In the genomic region with DNA sequence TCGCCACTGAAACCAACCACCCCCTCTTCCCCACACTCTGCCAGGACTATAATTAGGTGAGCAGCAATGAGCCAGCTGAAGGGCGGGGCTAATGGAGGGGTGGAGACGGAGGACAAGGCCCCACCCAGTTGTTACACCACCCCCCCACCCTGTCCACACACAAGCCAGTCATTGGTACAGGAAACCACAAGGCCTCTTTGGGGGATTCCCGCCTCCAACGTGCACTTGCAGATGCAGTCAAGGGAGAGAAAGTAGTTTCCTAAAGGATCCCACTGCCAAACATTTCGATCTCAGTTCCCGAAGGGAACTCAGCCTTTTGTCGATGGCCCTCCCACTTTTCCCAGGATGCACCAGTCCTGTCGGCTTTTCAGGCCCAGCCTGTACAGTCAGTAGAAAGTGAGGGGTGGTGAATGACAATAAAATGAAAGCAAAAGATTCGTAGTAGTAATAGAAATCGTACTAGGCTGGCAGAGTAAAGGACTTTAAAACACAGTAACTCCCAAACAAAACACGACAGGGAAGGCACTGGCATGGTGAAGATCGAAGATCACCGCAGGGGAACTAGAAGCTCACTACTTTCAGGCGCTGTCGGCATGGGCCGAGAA, we compare ENCODE assay signal across 8 mouse cellular contexts. TPM values are rescaled to one million over a fixed set of nuclear protein-coding genes. Genes with fewer than 3 reads are reported as not detected.
DNase-seq lines count a peak whose midpoint lies in the region; ATAC-seq and TF ChIP-seq lines count a peak whose summit lies in the region.

No protein-coding gene starts in this region.

- peak overlapping the region; percentile 88 for H3K4me3 ChIP-seq in left cerebral cortex, adult 2 months
- H3K4me3 ChIP-seq in hindbrain, postnatal 0 days (ENCODE audit: low read length), result peak overlapping the region; percentile 85
- H3K4me3 ChIP-seq in limb, embryonic 15.5 days, result peak overlapping the region; percentile 94
- peak overlapping the region; percentile 94 for H3K4me3 ChIP-seq in midbrain, embryonic 16.5 days (ENCODE audit: low read depth, low read length)
- H3K4me3 ChIP-seq in stomach, embryonic 15.5 days (replicated peaks), result peak overlapping the region; percentile 91

- intact Hi-C loops in left cerebral cortex, adult 2 months (cut with DNase I), result loop anchor here (2.0 kb wide), 1 partner anchor 61 kb away; a partner anchor contains a TSS

- no peak for TF ChIP-seq CTCF in left cerebral cortex, adult 2 months (IDR thresholded peaks at IDR 0.05)
- TF ChIP-seq CTCF in hindbrain, postnatal 0 days (IDR thresholded peaks at IDR 0.05; ENCODE audit: low read depth), result no peak

- no peaks in the 10 kb centered on the region for H3K27me3 ChIP-seq in hindbrain, postnatal 0 days (ENCODE audit: insufficient read depth, low read length)
- no peaks in the 10 kb centered on the region for H3K27me3 ChIP-seq in limb, embryonic 15.5 days
- no peaks in the 10 kb centered on the region for H3K27me3 ChIP-seq in midbrain, embryonic 16.5 days (ENCODE audit: control insufficient read depth, insufficient read depth, low read depth, low read length)
- no peaks in the 10 kb centered on the region for H3K27me3 ChIP-seq in stomach, embryonic 15.5 days (replicated peaks)

- no peak for ATAC-seq in hindbrain, postnatal 0 days
- ATAC-seq in limb, embryonic 15.5 days (ENCODE audit: insufficient number of reproducible peaks, low FRiP score, low TSS enrichment, low read depth), result no peak
- no peak for ATAC-seq in midbrain, embryonic 16.5 days
- ATAC-seq in stomach, embryonic 15.5 days (ENCODE audit: insufficient read depth, low FRiP score, low read depth), result no peak

- H3K9me3 ChIP-seq in hindbrain, postnatal 0 days (ENCODE audit: low read length), result no peaks in the 10 kb centered on the region
- no peaks in the 10 kb centered on the region for H3K9me3 ChIP-seq in limb, embryonic 15.5 days
- no peaks in the 10 kb centered on the region for H3K9me3 ChIP-seq in midbrain, embryonic 16.5 days (replicated peaks; ENCODE audit: control insufficient read depth, low read length, poor library complexity, severe bottlenecking)
- H3K9me3 ChIP-seq in stomach, embryonic 15.5 days, result no peaks in the 10 kb centered on the region

- peak overlapping the region; percentile 95 for H3K9ac ChIP-seq in hindbrain, postnatal 0 days (replicated peaks; ENCODE audit: low read length)
- H3K9ac ChIP-seq in limb, embryonic 15.5 days, result peak overlapping the region; percentile 91
- H3K9ac ChIP-seq in midbrain, embryonic 16.5 days (ENCODE audit: low read depth, low read length), result peak overlapping the region; percentile 94
- H3K9ac ChIP-seq in stomach, embryonic 15.5 days, result peak overlapping the region; percentile 93

- H3K4me1 ChIP-seq in hindbrain, postnatal 0 days (ENCODE audit: insufficient read depth, low read length), result peaks cover 12% of the 10 kb centered on the region
- peaks cover 35% of the 10 kb centered on the region for H3K4me1 ChIP-seq in limb, embryonic 15.5 days
- H3K4me1 ChIP-seq in midbrain, embryonic 16.5 days (ENCODE audit: control insufficient read depth, insufficient read depth, low read length), result peaks cover 38% of the 10 kb centered on the region
- peaks cover 28% of the 10 kb centered on the region for H3K4me1 ChIP-seq in stomach, embryonic 15.5 days

- peak overlapping the region; percentile 79 for H3K4me2 ChIP-seq in hindbrain, postnatal 0 days (ENCODE audit: low read depth, low read length)
- H3K4me2 ChIP-seq in limb, embryonic 15.5 days, result peak overlapping the region; percentile 84
- H3K4me2 ChIP-seq in midbrain, embryonic 16.5 days (ENCODE audit: low read length), result peak overlapping the region; percentile 98
- H3K4me2 ChIP-seq in stomach, embryonic 15.5 days, result peak overlapping the region; percentile 85

- H3K27ac ChIP-seq in left cerebral cortex, adult 2 months, result peak overlapping the region; percentile 95
- peak overlapping the region; percentile 96 for H3K27ac ChIP-seq in hindbrain, postnatal 0 days
- peak overlapping the region; percentile 96 for H3K27ac ChIP-seq in limb, embryonic 15.5 days
- peak overlapping the region; percentile 92 for H3K27ac ChIP-seq in midbrain, embryonic 16.5 days (ENCODE audit: low read length)
- H3K27ac ChIP-seq in stomach, embryonic 15.5 days, result peak overlapping the region; percentile 97

- peaks cover 37% of the 10 kb centered on the region for H3K36me3 ChIP-seq in hindbrain, postnatal 0 days (ENCODE audit: insufficient read depth, low read length)
- peaks cover 43% of the 10 kb centered on the region for H3K36me3 ChIP-seq in limb, embryonic 15.5 days
- H3K36me3 ChIP-seq in midbrain, embryonic 16.5 days (ENCODE audit: control insufficient read depth, insufficient read depth, low read length), result peaks cover 19% of the 10 kb centered on the region
- H3K36me3 ChIP-seq in stomach, embryonic 15.5 days, result peaks cover 32% of the 10 kb centered on the region

- 1% methylated on average over 17 of the region's 17 CpGs for WGBS in hindbrain, postnatal 0 days
- under 1% methylated on average over 17 of the region's 17 CpGs for WGBS in limb, embryonic 15.5 days
- WGBS in midbrain, embryonic 16.5 days, result 1% methylated on average over 17 of the region's 17 CpGs
- WGBS in stomach, embryonic 15.5 days, result 1% methylated on average over 17 of the region's 17 CpGs

- DNase-seq in left cerebral cortex, adult 2 months (ENCODE audit: extremely low spot score in 1 of 2, low spot score in 2 of 2), result peak in 1 of 2 experiments; percentile 40
- DNase-seq in left cerebral cortex, adult 8-10 months (ENCODE audit: low spot score in 2 of 2), result no peak
- DNase-seq in cerebellum, adult 9-11 months, result peak; percentile 75
- peak; percentile 75 to 83 for DNase-seq in gastrocnemius, adult 8-10 months (ENCODE audit: low spot score in 2 of 2)
- DNase-seq in hindbrain, postnatal 0 days (ENCODE audit: low spot score), result peak; percentile 78

RNA-seq across cellular contexts. Expression of a gene that starts 2.0 kb away (rescaled TPM):
- 100 to 1,000 TPM; 408 to 429 TPM for total RNA-seq in left cerebral cortex, adult 2 months (2021)
- total RNA-seq in left cerebral cortex, adult 8-10 months (2022), result 100 to 1,000 TPM; 413 to 430 (median 416) TPM
- total RNA-seq in gastrocnemius, adult 8-10 months (2022), result 100 to 1,000 TPM; 443 to 477 (median 467) TPM
- 491 and 500 TPM in 2 replicates for total RNA-seq in hindbrain, postnatal 0 days (2014; rRNA removed)
- polyA plus RNA-seq in hindbrain, postnatal 0 days (2015; fragmentation: Nextera tagmentation; extraction: Ambion mirVana), result 1,157 and 1,160 TPM in 2 replicates
- polyA plus RNA-seq in limb, embryonic 15.5 days (2015; fragmentation: Nextera tagmentation; extraction: Ambion mirVana), result 1,601 and 1,681 TPM in 2 replicates
- 1,061 and 1,062 TPM in 2 replicates for polyA plus RNA-seq in midbrain, embryonic 16.5 days (2015; fragmentation: Nextera tagmentation; extraction: Ambion mirVana)
- polyA plus RNA-seq in stomach, embryonic 15.5 days (2015; fragmentation: Nextera tagmentation; extraction: Ambion mirVana), result 1,591 and 1,597 TPM in 2 replicates

RNA-seq across cellular contexts. Expression of a gene that starts 6.1 kb away (rescaled TPM):
- total RNA-seq in left cerebral cortex, adult 2 months (2021), result 10 to 100 TPM; 31.0 to 31.7 TPM
- 10 to 100 TPM; 27.1 to 37.6 (median 32.4) TPM for total RNA-seq in left cerebral cortex, adult 8-10 months (2022)
- total RNA-seq in gastrocnemius, adult 8-10 months (2022), result 10 to 100 TPM; 38.6 to 53.2 (median 50.3) TPM
- total RNA-seq in hindbrain, postnatal 0 days (2014; rRNA removed), result 48.1 and 67.6 TPM in 2 replicates
- polyA plus RNA-seq in hindbrain, postnatal 0 days (2015; fragmentation: Nextera tagmentation; extraction: Ambion mirVana), result 60.8 and 65.9 TPM in 2 replicates
- polyA plus RNA-seq in limb, embryonic 15.5 days (2015; fragmentation: Nextera tagmentation; extraction: Ambion mirVana), result 71.5 and 77.1 TPM in 2 replicates
- 70.3 TPM in 2 replicates for polyA plus RNA-seq in midbrain, embryonic 16.5 days (2015; fragmentation: Nextera tagmentation; extraction: Ambion mirVana)
- 66.2 and 69.1 TPM in 2 replicates for polyA plus RNA-seq in stomach, embryonic 15.5 days (2015; fragmentation: Nextera tagmentation; extraction: Ambion mirVana)

RNA-seq across cellular contexts. Expression of a gene that starts 15.8 kb away (rescaled TPM):
- total RNA-seq in left cerebral cortex, adult 2 months (2021), result 1 to 10 TPM; 9.9 to 10.0 TPM
- total RNA-seq in left cerebral cortex, adult 8-10 months (2022), result 1 to 10 TPM; 5.1 to 9.6 (median 6.1) TPM
- 10 to 100 TPM in 1 of 4 experiments, 1 to 10 TPM in 3; 8.5 to 11.4 (median 9.2) TPM for total RNA-seq in gastrocnemius, adult 8-10 months (2022)
- total RNA-seq in hindbrain, postnatal 0 days (2014; rRNA removed), result 23.9 and 31.1 TPM in 2 replicates
- polyA plus RNA-seq in hindbrain, postnatal 0 days (2015; fragmentation: Nextera tagmentation; extraction: Ambion mirVana), result 3.3 and 5.9 TPM in 2 replicates
- 3.6 and 4.6 TPM in 2 replicates for polyA plus RNA-seq in limb, embryonic 15.5 days (2015; fragmentation: Nextera tagmentation; extraction: Ambion mirVana)
- polyA plus RNA-seq in midbrain, embryonic 16.5 days (2015; fragmentation: Nextera tagmentation; extraction: Ambion mirVana), result 5.1 and 7.2 TPM in 2 replicates
- 2.9 and 3.3 TPM in 2 replicates for polyA plus RNA-seq in stomach, embryonic 15.5 days (2015; fragmentation: Nextera tagmentation; extraction: Ambion mirVana)

RNA-seq across cellular contexts. Expression of a gene that starts 18.9 kb away (rescaled TPM):
- 100 to 1,000 TPM; 121 to 124 TPM for total RNA-seq in left cerebral cortex, adult 2 months (2021)
- 100 to 1,000 TPM in 3 of 4 experiments, 10 to 100 TPM in 1; 97.6 to 122 (median 112) TPM for total RNA-seq in left cerebral cortex, adult 8-10 months (2022)
- 10 to 100 TPM; 21.6 to 31.3 (median 25.5) TPM for total RNA-seq in gastrocnemius, adult 8-10 months (2022)
- total RNA-seq in hindbrain, postnatal 0 days (2014; rRNA removed), result 95.1 and 118 TPM in 2 replicates
- polyA plus RNA-seq in hindbrain, postnatal 0 days (2015; fragmentation: Nextera tagmentation; extraction: Ambion mirVana), result 11.9 and 13.1 TPM in 2 replicates
- polyA plus RNA-seq in limb, embryonic 15.5 days (2015; fragmentation: Nextera tagmentation; extraction: Ambion mirVana), result 7.1 and 7.3 TPM in 2 replicates
- 18.7 and 24.1 TPM in 2 replicates for polyA plus RNA-seq in midbrain, embryonic 16.5 days (2015; fragmentation: Nextera tagmentation; extraction: Ambion mirVana)
- 7.2 and 8.0 TPM in 2 replicates for polyA plus RNA-seq in stomach, embryonic 15.5 days (2015; fragmentation: Nextera tagmentation; extraction: Ambion mirVana)

RNA-seq across cellular contexts. Expression of a gene that starts 19.0 kb away (rescaled TPM):
- total RNA-seq in left cerebral cortex, adult 2 months (2021), result under 1 TPM; 0.23 to 0.87 TPM
- total RNA-seq in left cerebral cortex, adult 8-10 months (2022), result 1 to 10 TPM in 1 of 4 experiments, under 1 TPM in 3; 0.39 to 1.1 (median 0.56) TPM
- 1 to 10 TPM in 1 of 4 experiments, under 1 TPM in 3; 0.22 to 1.1 (median 0.57) TPM for total RNA-seq in gastrocnemius, adult 8-10 months (2022)
- 2.9 and 9.7 TPM in 2 replicates for total RNA-seq in hindbrain, postnatal 0 days (2014; rRNA removed)
- polyA plus RNA-seq in hindbrain, postnatal 0 days (2015; fragmentation: Nextera tagmentation; extraction: Ambion mirVana), result 6.5 and 8.1 TPM in 2 replicates
- 7.6 and 8.4 TPM in 2 replicates for polyA plus RNA-seq in limb, embryonic 15.5 days (2015; fragmentation: Nextera tagmentation; extraction: Ambion mirVana)
- 6.6 and 7.4 TPM in 2 replicates for polyA plus RNA-seq in midbrain, embryonic 16.5 days (2015; fragmentation: Nextera tagmentation; extraction: Ambion mirVana)
- 7.5 and 10.4 TPM in 2 replicates for polyA plus RNA-seq in stomach, embryonic 15.5 days (2015; fragmentation: Nextera tagmentation; extraction: Ambion mirVana)

Comparison
In these comparisons a context has a peak if more than half of its experiments do, and no peak if none do; other contexts are left out.
1. DNase-seq: peak in cerebellum, adult 9-11 months (single experiment), gastrocnemius, adult 8-10 months (2 of 2) and hindbrain, postnatal 0 days (single experiment); none in left cerebral cortex, adult 8-10 months (0 of 2).
2. Peak in every context shown above with its lines, with median percentiles within 50 percentile points of each other: H3K27ac ChIP-seq, H3K4me3 ChIP-seq, H3K4me2 ChIP-seq and H3K9ac ChIP-seq.